Mouse (Mus musculus): ENCODE measurements at regions not wholly inside any gene's neighbourhood (a gene's known extent, or its start where the extent isn't known, plus 50 kb on each side); places are given as distances from the start of the nearest gene placed in this dataset.

GRCm38 (mm10) chr1:4602386-4602785 lies 205.3 kb upstream of the Gm37988 start:
- no peak for TF ChIP-seq GATA1 (IDR thresholded peaks at IDR 0.05; ENCODE audit: low read length)
- TF ChIP-seq TAL1 (IDR thresholded peaks at IDR 0.05; ENCODE audit: low read length), result no peak
